Mouse (Mus musculus) midbrain, embryonic 14.5 days (tissue): ENCODE data around the gene Slc24a3. TPM values are rescaled to one million over a fixed set of nuclear protein-coding genes. Genes with fewer than 3 reads are reported as not detected.
A peak's percentile ranks its signal among the peaks of the same experiment; 100 is the strongest.

Source experiments
- ATAC-seq: fragments of 200-750 bp; cut with Nextera tagmentation; 2 replicates; pipeline ENCODE4 v1.8.0; 2017; ENCODE audit warnings: moderate number of reproducible peaks, moderate library complexity; ENCODE audit not compliant: low FRiP score, low TSS enrichment
- DNase-seq: peaks from one replicate; pipeline ENCODE4 v3.0.0-alpha.2; 2015
- H3K27ac ChIP-seq: fragments of 300-500 bp; sonication (generic); replicated peaks from 2 replicates; pipeline ENCODE4 v1.5.1; 2014; ENCODE audit warnings: mild to moderate bottlenecking, low read depth, low read length, moderate library complexity
- H3K27me3 ChIP-seq: fragments of 300-500 bp; sonication (generic); 2 replicates; pipeline ENCODE4 v1.6.1; 2014; ENCODE audit warnings: low read length, control low read depth, mixed read lengths; ENCODE audit not compliant: control insufficient read depth, insufficient read depth
- H3K36me3 ChIP-seq: fragments of 300-500 bp; sonication (generic); 2 replicates; pipeline ENCODE4 v1.6.1; 2014; ENCODE audit warnings: low read length, control low read depth; ENCODE audit not compliant: control insufficient read depth, insufficient read depth
- H3K4me1 ChIP-seq: fragments of 300-500 bp; sonication (generic); 2 replicates; pipeline ENCODE4 v1.6.1; 2014; ENCODE audit warnings: mild to moderate bottlenecking, antibody characterized with exemption, low read length, control low read depth; ENCODE audit not compliant: control insufficient read depth, insufficient read depth
- H3K4me2 ChIP-seq: fragments of 300-500 bp; sonication (generic); 2 replicates; pipeline ENCODE4 v1.6.1; 2014; ENCODE audit warnings: mild to moderate bottlenecking, low read length, moderate library complexity
- H3K4me3 ChIP-seq: fragments of 300-500 bp; sonication (generic); replicated peaks from 2 replicates; pipeline ENCODE4 v1.5.1; 2014; ENCODE audit warnings: low read depth, low read length
- H3K9ac ChIP-seq: fragments of 300-500 bp; sonication (generic); replicated peaks from 2 replicates; pipeline ENCODE4 v1.6.1; 2014; ENCODE audit warnings: mild to moderate bottlenecking, low read length, moderate library complexity
- H3K9me3 ChIP-seq: fragments of 300-500 bp; sonication (generic); 2 replicates; pipeline ENCODE4 v1.6.1; 2016; ENCODE audit warnings: low read length, control low read depth, mixed read lengths; ENCODE audit not compliant: control insufficient read depth
- WGBS: fragments of 180-500 bp; shearing (Covaris S2); extraction: QIAGEN DNeasy Blood & Tissue Kit; methylation state at CpG from one replicate; pipeline ENCODE4 v1.1.7; 2014; 5-methylcytosine and 5-hydroxymethylcytosine counted together
- polyA plus RNA-seq: library from polyadenylated mRNA; unstranded; fragments of >200 nt; fragmentation: Nextera tagmentation; extraction: Ambion mirVana; gene quantifications from 2 replicates; pipeline ENCODE4 v1.2.1, GENCODE M21; 2014

Slc24a3 gene
- polyA plus RNA-seq, 1 experiment from 2014 or later: 13.1 TPM

DNA sequence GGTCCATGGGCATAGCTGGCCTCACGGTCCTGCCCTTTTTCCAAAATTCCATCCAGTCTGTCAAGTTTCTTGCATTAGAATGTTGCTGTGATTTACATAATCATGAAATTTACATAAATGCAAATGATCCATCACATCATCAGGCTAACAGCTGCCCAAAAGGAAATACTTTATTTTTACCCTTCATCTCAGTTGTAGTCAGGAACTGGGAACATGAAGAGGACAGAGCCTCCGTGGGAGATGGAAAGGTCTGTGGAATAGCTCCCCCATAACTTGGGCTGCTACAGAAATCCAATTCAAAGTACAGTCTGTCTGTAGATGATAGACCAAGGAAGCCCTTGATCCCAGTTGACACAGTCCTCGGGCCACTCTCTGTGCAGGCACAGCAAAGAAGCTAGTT lies 417.9 kb downstream of the Slc24a3 start:
- no peaks in the 10 kb centered on the region for H3K27me3 ChIP-seq
- H3K4me1 ChIP-seq: no peaks in the 10 kb centered on the region
- no peak overlapping the region for H3K4me3 ChIP-seq
- ATAC-seq: no peak
- WGBS: 80% methylated on average over 3 of the region's 3 CpGs
- H3K36me3 ChIP-seq: no peaks in the 10 kb centered on the region
- no peak overlapping the region for H3K4me2 ChIP-seq
- no peak overlapping the region for H3K9ac ChIP-seq
- H3K27ac ChIP-seq: no peak overlapping the region
- no peaks in the 10 kb centered on the region for H3K9me3 ChIP-seq
- no peak for DNase-seq

DNA sequence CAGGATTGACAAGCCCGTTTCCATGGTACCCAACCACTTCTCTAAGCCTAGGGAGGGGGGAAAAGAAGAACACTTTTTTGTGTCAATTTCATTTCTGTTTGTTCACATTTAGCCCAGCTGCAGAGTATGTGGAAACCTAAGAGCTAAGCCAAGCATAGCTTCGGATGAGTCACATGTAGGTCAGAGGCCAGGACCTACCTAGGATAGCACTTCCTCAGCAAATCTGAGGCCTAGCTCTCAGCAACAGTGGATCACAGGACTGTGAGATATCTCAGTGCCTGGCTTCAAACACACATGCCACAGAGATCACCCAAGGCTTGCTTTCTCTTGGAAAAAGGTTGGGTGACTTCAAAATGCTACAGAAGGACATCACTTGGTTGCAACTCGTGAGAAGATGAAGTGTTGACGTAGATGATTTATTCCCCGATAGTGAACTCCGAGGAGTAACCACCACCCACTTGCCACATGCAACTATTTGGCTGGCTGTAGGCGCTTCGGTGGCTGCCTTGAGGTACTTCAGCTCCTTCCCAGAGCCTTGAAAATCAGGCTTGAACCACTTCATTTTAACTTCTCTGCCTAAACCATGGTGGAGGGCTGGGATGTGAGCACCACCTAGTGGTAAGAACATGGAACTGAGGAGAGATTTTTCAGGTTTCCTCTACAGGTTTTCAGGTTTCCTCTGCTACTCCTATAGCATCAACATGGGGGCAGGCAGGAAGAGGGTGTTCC lies 420.6 kb downstream of the Slc24a3 start:
- Histone ChIP-seq H3K4me2 (no peak overlapping the region), H3K36me3 (no peaks in the 10 kb centered on the region), H3K27me3 (no peaks in the 10 kb centered on the region), H3K4me3 (no peak overlapping the region), H3K27ac (no peak overlapping the region), H3K9me3 (no peaks in the 10 kb centered on the region), H3K4me1 (no peaks in the 10 kb centered on the region), H3K9ac (no peak overlapping the region)
- DNase-seq (peak; percentile 86), ATAC-seq (peak; percentile 86)
- 75% methylated on average over 8 of the region's 8 CpGs for WGBS

DNA sequence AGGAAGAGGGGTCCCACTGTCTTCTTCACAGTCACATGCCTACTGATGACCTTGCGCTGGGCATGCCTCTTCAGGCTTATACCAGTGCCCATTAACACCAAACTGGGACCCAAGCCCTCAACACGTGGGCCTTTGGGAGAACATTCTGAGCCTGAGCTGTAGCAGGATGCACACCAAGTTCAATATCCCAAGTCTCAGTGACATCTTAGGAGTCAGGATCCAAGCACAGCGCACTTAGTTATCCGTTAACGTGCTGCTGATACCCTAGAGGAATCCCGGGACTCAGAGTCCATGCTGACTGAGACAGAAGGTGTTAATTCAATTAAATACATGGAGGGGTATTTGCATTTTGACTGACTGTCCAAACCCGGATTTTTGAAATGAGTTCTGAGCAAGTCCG lies 424.3 kb downstream of the Slc24a3 start:
- WGBS: 88% methylated on average over 8 of the region's 8 CpGs
- no peaks in the 10 kb centered on the region for H3K36me3 ChIP-seq
- no peak overlapping the region for H3K4me2 ChIP-seq
- ATAC-seq (no peak), DNase-seq (no peak)
- H3K9me3 ChIP-seq: no peaks in the 10 kb centered on the region
- H3K27me3 ChIP-seq: no peaks in the 10 kb centered on the region
- no peak overlapping the region for H3K27ac ChIP-seq
- no peak overlapping the region for H3K4me3 ChIP-seq
- H3K9ac ChIP-seq: no peak overlapping the region
- no peaks in the 10 kb centered on the region for H3K4me1 ChIP-seq

DNA sequence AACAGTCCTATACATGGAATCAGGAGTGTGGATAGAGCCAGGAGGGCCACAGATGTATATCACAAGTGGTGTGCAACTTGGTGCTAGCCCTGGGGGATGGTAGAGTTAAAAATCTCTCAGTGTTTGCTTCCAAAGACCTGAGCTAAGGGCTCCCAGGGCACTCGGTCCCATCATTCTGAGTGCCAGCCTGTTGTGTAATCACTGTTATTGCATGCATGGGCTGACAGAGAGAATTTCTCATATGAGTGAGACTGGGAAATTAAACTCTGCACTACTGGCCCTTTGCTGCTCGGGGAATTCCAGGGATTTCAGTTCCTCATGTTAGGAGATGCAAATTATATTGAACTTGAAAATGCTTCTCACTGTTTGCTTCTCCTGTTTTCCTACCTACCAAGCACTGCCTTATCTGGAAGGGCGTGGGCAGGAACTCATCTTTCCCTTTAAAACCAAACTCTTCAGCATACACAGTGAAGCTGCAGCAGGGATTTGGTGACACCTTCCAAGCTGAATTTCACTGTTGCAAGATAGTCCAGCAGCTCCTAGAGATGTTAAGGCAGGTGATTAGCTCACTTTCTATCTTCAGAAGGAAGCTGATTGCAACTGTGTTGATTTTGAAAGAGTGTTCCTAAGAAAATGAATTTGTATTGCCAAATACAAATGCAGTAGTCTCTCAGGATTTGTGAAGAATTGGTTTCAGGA lies 426.2 kb downstream of the Slc24a3 start:
- Histone ChIP-seq H3K4me2 (no peak overlapping the region), H3K27me3 (no peaks in the 10 kb centered on the region), H3K4me3 (no peak overlapping the region), H3K27ac (no peak overlapping the region), H3K4me1 (no peaks in the 10 kb centered on the region), H3K9ac (no peak overlapping the region), H3K36me3 (no peaks in the 10 kb centered on the region), H3K9me3 (no peaks in the 10 kb centered on the region)
- WGBS: 84% methylated on average over 3 of the region's 3 CpGs
- ATAC-seq (no peak), DNase-seq (no peak)

DNA sequence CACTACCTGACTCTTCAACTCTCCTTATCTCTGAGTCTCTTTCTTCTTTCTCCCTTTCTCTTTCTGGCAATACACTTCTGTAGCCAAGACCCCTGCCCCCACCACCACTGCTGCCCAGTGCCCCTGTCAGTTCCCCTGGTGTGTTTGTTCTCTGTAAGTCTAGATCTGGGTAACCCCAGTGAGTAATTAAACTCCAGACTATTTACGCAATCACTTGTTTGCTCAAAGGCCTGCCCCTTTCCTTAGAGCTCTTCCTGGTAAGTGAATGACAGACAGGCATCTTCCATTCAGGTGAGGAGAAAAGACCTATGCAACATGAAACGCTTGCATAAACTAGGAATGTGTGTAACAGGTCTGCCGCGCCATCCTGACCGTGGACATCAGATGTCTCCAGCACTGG lies 430.3 kb downstream of the Slc24a3 start:
- ATAC-seq (no peak), DNase-seq (no peak)
- H3K27me3 ChIP-seq: no peaks in the 10 kb centered on the region
- H3K36me3 ChIP-seq: no peaks in the 10 kb centered on the region
- no peak overlapping the region for H3K4me3 ChIP-seq
- H3K4me1 ChIP-seq: no peaks in the 10 kb centered on the region
- H3K9me3 ChIP-seq: no peaks in the 10 kb centered on the region
- H3K9ac ChIP-seq: no peak overlapping the region
- WGBS: 88% methylated on average over 5 of the region's 5 CpGs
- H3K27ac ChIP-seq: no peak overlapping the region
- H3K4me2 ChIP-seq: no peak overlapping the region

DNA sequence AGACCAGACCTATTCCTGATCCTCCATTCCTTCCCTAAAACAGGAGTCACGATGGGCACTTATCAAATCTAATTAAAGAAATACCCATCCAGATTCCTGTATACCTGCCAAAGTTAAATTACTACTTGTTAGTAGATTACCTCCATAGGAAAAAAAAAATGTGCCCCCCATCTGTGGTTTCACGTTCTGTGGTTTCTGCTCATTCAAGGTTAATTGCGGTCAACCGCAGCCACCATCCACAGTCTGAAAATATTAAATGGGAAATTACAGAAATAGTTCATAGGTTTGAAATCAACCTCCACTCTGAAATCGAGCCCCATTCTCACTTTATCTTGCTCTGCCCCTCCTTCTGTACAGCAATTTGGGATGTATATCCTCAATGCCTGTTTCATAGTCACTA lies 440.3 kb downstream of the Slc24a3 start:
- H3K4me2 ChIP-seq: no peak overlapping the region
- no peaks in the 10 kb centered on the region for H3K36me3 ChIP-seq
- 93% methylated on average over 5 of the region's 5 CpGs for WGBS
- ATAC-seq (no peak), DNase-seq (no peak)
- no peaks in the 10 kb centered on the region for H3K4me1 ChIP-seq
- H3K27ac ChIP-seq: no peak overlapping the region
- no peaks in the 10 kb centered on the region for H3K27me3 ChIP-seq
- no peaks in the 10 kb centered on the region for H3K9me3 ChIP-seq
- H3K9ac ChIP-seq: no peak overlapping the region
- no peak overlapping the region for H3K4me3 ChIP-seq

DNA sequence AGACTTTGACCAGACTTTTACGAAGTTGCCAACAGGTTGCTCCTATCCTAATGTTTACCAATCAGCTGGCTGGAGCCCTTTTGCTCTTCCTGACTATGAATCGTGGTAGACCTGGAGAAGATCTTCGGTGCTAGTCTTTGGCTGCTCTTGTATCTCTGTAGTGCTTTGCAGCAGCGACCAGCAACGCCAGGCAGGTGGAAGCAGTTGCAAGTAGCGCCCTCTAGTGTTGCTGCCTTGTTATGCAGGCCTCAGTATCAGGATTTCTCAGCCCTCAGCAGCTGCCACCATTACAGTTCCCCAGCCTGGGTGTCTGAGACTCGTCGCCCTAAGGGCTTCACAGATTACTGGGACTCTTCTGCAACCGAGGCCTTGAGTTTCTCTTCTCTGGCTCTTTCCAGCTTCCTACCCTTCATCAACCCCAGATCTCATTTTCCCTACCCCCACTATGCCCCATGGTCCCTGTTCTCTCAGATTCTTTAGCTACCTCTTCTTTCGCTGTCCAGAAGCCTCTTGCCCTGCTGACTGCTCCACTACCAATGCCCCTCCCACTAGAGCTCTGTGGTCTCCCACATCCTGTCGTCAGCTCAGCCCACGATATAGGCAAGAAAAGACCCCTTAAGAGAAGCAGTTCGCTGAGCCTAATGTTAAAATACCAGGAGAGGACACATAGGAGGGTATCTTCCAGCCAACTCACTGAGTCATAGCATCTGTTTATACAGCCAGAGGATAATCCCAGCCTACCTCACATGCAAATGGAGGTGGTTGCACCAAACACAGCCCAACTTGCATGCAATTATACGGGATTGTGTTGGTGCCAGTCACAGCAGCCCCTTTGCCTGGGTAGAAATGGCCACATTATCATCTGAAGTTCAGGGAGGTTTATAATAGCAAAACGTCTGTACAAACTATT lies 443.5 kb downstream of the Slc24a3 start:
- no peak overlapping the region for H3K4me2 ChIP-seq
- H3K4me3 ChIP-seq: no peak overlapping the region
- H3K4me1 ChIP-seq: no peaks in the 10 kb centered on the region
- DNase-seq (peak; percentile 67), ATAC-seq (no peak)
- no peak overlapping the region for H3K27ac ChIP-seq
- H3K9ac ChIP-seq: no peak overlapping the region
- 44% methylated on average over 15 of the region's 15 CpGs for WGBS
- H3K36me3 ChIP-seq: no peaks in the 10 kb centered on the region
- no peaks in the 10 kb centered on the region for H3K27me3 ChIP-seq
- H3K9me3 ChIP-seq: no peaks in the 10 kb centered on the region

DNA sequence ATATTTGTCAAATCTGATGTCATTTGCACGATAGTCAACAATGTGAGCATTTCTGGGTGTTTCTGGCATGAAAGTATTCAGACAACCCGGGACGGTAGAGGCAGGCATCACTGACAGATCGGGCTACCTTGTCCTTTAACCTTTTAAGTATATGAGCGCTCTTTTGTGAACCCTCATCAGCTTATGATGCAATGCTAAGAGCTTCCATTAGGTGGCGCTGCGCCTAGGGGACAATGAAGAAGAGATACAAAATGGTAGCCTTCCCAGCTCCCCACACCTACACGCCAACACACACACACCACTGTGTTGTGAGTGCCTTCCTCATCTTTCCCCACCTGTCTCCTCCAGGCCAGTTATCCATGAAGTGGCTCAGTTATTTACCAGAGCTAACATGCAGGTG lies 445.4 kb downstream of the Slc24a3 start:
- Histone ChIP-seq H3K9me3 (no peaks in the 10 kb centered on the region), H3K4me2 (no peak overlapping the region), H3K9ac (no peak overlapping the region), H3K4me3 (no peak overlapping the region), H3K4me1 (no peaks in the 10 kb centered on the region), H3K27ac (no peak overlapping the region), H3K36me3 (no peaks in the 10 kb centered on the region), H3K27me3 (no peaks in the 10 kb centered on the region)
- ATAC-seq (no peak), DNase-seq (no peak)
- WGBS: 71% methylated on average over 8 of the region's 8 CpGs
